Mouse (Mus musculus) left cerebral cortex, adult 2 months (tissue): ENCODE measurements around the gene Ttf2. TPM values are rescaled to one million over a fixed set of nuclear protein-coding genes. Genes with fewer than 3 reads are reported as not detected.

Experiments used
- DNase-seq, 2 experiments: peaks; one replicate each; pipeline ENCODE4 v3.0.0; 2021 to 2022; ENCODE audit warnings: low spot score in 2 of 2, mixed read lengths in 1 of 2; ENCODE audit errors: extremely low spot score in 1 of 2
- H3K27ac ChIP-seq: fragments of 200-600 bp; 2 replicates; pipeline ENCODE4 v1.8.1; 2022
- H3K4me3 ChIP-seq: fragments of 200-600 bp; 2 replicates; pipeline ENCODE4 v1.8.1; 2022
- CTCF ChIP-seq: fragments of 200-600 bp; IDR thresholded peaks from 2 replicates; pipeline ENCODE4 v1.8.1; 2022; ENCODE audit warnings: antibody characterized with exemption, mild to moderate bottlenecking, moderate library complexity
- intact Hi-C: fragments of 180-260 bp; cut with DNase I; formaldehyde crosslinking; loops from one replicate; pipeline ENCODE4 v1.15.1; 2025
- long read RNA-seq, 2 experiments: library from polyadenylated mRNA; stranded (forward); transcript quantifications; one replicate each; pipeline ENCODE4 v2.0.0; 2021; ENCODE audit warnings: borderline mapping rate in 2 of 2
- total RNA-seq, 2 experiments: library from RNA; stranded (reverse); gene quantifications; 2 replicates each; pipeline ENCODE4 v1.2.3; 2021

The Ttf2 gene
- total RNA-seq = 1 to 10 TPM; 1.0 to 1.3 TPM
- long read RNA-seq, experiment 1, full-length matches to known transcripts = 2 of 2 reads
- long read RNA-seq, experiment 1, partial matches to known transcripts = 0 of 2 reads
- long read RNA-seq, experiment 1, other reads (novel, unspliced or antisense) = 0 of 2 reads
- long read RNA-seq, experiment 2, full-length matches to known transcripts = 1 of 1 reads
- long read RNA-seq, experiment 2, partial matches to known transcripts = 0 of 1 reads
- long read RNA-seq, experiment 2, other reads (novel, unspliced or antisense) = 0 of 1 reads

- intact Hi-C loops = loop anchor here (2.0 to 10.0 kb wide), 2 partner anchors 205 to 493 kb away; no protein-coding TSS in a partner anchor
- H3K4me3 ChIP-seq = peak within 1 kb of the TSS; percentile 69
- DNase-seq = peak; percentile 86
- no peak for TF ChIP-seq CTCF
- H3K27ac ChIP-seq = no peak within 1 kb of the TSS
Observed at GRCm38 (mm10) chr3:100969176-100969917, at the start of gene Ttf2. Gene Ttf2, minus strand, starts transcription at chr3:100969663.

- TF ChIP-seq CTCF = no peak
- intact Hi-C loops = no loop called here
- Histone ChIP-seq H3K27ac (no peak overlapping the region), H3K4me3 (no peak overlapping the region)
- no peak for DNase-seq
Observed at GRCm38 (mm10) chr3:101018494-101018893, 49.0 kb upstream of the Ttf2 start.

- no peak overlapping the region for H3K27ac ChIP-seq
- no peak for TF ChIP-seq CTCF
- no peak overlapping the region for H3K4me3 ChIP-seq
- intact Hi-C loops = no loop called here
- no peak for DNase-seq
Observed at GRCm38 (mm10) chr3:101016050-101016449, 46.6 kb upstream of the Ttf2 start.

DNA sequence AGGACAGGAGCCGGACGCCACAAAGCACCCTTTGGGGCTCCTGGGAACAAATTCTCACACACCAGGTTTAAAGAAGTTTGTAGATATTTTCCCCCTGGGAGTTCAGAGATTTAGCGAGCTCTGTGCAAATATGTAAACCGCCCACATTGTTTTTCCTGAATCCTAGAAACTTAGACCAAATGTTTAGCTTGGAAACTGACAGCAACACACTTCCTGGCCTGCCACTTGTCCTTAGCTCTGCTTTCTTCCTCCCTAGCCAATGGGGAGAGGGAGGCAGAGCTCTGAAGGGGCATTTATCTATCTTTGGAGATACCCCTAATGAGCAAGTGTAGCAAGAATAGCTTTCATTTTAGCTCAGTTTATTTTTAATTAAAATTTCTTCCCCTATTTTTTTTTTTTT is 45.8 kb upstream of the Ttf2 start:
- intact Hi-C loops = no loop called here
- H3K4me3 ChIP-seq = no peak overlapping the region
- H3K27ac ChIP-seq = no peak overlapping the region
- TF ChIP-seq CTCF = no peak
- DNase-seq = no peak

DNA sequence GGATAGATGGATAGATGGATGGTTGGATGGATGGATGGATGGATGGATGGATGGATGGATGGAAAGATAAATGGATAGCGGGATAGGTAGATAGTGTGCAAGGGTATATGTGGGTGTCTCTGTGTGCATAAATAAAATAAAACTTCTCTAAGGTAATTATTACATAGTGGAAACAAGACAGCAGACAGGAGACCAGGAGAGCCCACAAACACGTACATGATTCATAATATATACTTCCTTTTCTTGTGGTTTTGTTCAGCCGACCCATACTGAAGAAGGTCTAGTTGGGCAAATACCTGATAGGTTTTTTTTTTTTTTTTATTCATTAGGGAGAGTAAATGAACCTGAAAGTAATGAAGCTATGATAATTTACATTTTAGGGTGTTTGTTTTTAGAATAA is 44.1 kb upstream of the Ttf2 start:
- Histone ChIP-seq H3K27ac (no peak overlapping the region), H3K4me3 (no peak overlapping the region)
- intact Hi-C loops = no loop called here
- TF ChIP-seq CTCF = no peak
- no peak for DNase-seq

DNA sequence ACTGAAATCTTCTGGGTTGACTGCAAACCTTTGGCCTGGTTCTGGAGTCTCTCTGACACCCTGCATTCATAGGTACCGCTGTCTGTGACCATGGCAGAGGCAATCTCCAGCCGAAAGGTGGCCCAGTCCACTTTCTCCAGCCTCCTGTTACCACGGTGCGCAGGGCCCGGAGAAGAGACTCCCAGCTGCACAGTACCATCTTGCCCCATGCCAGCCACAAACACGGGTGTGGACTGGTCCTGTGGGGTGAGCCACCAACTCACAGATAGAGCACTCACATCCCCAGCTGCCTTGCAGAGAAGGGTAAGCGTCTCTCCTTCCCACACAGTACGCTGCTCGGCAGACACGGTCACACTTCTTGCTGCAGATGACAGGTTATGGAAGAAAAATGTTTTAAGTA is 43.5 kb upstream of the Ttf2 start:
- TF ChIP-seq CTCF = no peak
- no peak for DNase-seq
- H3K27ac ChIP-seq = no peak overlapping the region
- intact Hi-C loops = no loop called here
- no peak overlapping the region for H3K4me3 ChIP-seq

DNA sequence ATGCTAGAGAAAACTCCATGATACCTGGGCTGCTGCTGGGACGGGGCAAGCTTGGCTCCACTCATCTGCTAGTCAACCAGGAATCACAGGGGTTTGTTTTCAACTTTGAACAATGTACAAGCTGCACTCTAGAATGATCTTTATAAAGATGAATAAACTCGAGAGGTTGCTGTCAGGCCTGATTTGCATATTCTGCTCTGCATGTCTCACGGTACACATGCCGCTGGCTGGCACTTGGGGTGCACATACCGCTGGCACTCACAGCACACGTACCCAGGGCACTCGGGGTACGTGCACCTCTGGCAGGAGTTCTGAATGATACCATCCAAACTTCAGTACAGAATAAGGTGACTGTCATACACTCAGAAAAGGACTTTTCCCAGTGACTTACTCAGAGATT is 43.1 kb upstream of the Ttf2 start:
- TF ChIP-seq CTCF = no peak
- Histone ChIP-seq H3K27ac (no peak overlapping the region), H3K4me3 (no peak overlapping the region)
- no peak for DNase-seq
- intact Hi-C loops = no loop called here

DNA sequence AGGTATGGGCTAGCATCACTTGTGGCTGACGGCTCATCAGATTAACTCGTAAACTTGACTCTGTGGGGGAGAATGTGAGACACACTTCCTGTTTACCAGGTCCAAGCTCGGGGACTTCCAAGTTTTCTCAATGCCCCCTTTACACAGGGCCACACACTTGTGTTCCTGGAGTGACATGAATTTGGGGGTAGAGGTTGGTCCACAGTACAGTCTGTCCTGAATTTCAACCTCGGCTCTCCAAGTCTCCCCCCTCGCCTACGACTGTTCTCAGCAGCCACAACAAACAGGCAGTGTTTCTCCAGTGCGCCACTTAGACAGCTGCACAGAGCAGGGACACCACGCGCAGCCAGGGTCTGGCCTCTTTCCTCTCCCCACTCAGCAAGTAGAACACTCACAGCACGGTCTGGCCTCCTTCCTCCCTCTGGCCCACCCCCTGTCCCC is 42.7 kb upstream of the Ttf2 start:
- intact Hi-C loops = no loop called here
- Histone ChIP-seq H3K4me3 (no peak overlapping the region), H3K27ac (no peak overlapping the region)
- DNase-seq = no peak
- no peak for TF ChIP-seq CTCF

- Histone ChIP-seq H3K27ac (no peak overlapping the region), H3K4me3 (no peak overlapping the region)
- DNase-seq = no peak
- no peak for TF ChIP-seq CTCF
- intact Hi-C loops = no loop called here
Observed at GRCm38 (mm10) chr3:101011203-101011600, 41.7 kb upstream of the Ttf2 start.

DNA sequence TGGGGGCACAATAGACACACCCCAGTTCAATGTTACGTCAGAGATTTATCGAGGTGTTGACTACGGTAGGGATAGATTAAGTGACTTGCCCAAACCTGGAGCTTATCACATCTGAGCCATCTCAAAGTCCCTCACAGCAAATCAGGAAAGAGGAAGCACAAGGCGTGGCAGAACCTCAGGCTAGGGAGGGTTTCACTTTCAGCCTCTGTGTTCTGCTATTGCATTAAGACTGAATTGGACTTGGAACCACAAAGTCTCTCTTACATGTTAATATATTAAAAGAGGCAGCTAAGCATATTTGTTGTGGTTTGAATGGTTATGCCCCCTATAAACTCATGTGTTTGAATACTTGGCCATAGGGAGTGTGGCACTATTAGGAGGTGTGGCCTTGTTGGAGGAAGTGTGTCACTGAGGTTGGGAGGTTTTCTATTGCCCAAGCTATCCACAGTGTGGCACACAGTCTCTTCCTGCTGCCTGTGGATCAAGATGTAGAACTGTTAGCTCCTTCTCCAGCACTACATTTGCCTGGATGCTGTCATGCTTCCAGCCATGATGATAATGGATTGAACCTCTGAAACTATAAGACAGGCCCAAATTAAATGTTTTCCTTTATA is 41.2 kb upstream of the Ttf2 start:
- TF ChIP-seq CTCF = no peak
- no peak overlapping the region for H3K27ac ChIP-seq
- intact Hi-C loops = no loop called here

DNA sequence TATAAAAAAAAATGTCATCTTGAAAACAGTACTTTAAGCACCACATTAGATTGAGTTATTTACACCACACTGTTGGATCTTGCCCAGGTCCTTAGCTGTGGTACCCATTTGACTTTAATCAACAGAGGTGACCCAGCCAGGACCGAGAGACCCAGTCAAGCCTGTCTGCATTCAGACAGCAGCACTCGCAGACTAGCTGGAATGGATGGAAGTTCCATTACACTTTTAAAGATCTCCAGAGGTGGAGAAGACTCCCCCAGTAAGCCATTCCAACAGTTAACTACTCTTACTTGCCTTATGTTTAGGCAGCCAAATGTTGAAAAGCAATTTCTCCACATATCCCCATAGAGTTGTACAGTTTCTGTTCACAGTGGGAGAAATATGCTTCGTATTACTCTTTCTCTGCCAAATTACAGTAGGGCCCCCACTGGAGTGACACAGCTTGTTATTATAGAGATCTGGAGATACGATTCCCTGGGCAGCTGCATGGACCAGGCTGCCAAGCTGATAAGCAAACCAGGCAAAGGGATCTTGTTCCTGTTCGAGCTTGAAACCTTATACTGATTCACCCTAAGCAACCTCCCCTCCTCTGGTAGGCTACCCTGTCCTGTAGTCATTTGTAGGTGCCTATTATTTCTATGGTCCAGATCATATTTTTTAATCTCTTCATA is 37.8 kb upstream of the Ttf2 start:
- TF ChIP-seq CTCF = no peak
- no peak for DNase-seq
- Histone ChIP-seq H3K4me3 (no peak overlapping the region), H3K27ac (no peak overlapping the region)
- intact Hi-C loops = no loop called here

More for the DNA sequence above, 41.2 kb upstream of the Ttf2 start:
- DNase-seq = no peak
- H3K4me3 ChIP-seq = no peak overlapping the region

GRCm38 (mm10) chr3:101005392-101005791 is 35.9 kb upstream of the Ttf2 start:
- Histone ChIP-seq H3K27ac (no peak overlapping the region), H3K4me3 (no peak overlapping the region)
- no peak for DNase-seq
- intact Hi-C loops = no loop called here
- TF ChIP-seq CTCF = no peak
